Mouse (Mus musculus) E14TG2a.4 (cell line): ENCODE measurements at regions not wholly inside any gene's neighbourhood (a gene's known extent, or its start where the extent isn't known, plus 50 kb on each side); places are given as distances from the start of the nearest gene placed in this dataset.

Experiments used
- CTCF ChIP-seq: conservative IDR thresholded peaks from 2 replicates; pipeline ENCODE4 v1.5.1; 2014; ENCODE audit warnings: low read length
- NANOG ChIP-seq: IDR thresholded peaks from 2 replicates; pipeline ENCODE4 v1.6.1; 2014; ENCODE audit warnings: borderline replicate concordance, low read length, mixed read lengths

DNA sequence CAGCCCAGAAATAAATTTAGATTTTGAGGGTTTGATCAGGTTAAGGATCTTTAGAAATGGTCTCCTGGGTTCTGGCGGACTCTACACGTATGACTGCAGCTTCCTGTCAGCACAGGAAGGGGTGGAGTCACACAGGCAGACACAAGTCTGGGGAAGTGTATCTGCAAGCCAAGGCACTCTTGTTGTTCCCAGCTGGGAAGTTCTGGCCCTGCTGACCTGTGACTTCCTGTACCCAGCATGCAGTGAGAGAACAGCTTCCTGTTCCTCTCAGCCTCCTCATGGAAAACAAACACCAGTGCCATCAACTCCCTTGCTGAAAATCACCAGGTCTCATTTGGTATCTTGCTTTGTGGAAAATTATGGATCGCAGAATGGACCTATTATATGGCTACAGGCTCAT, 140.9 kb downstream of the Ets2 start:
- TF ChIP-seq CTCF: no peak
- TF ChIP-seq NANOG: no peak
